Mouse (Mus musculus) right cerebral cortex, postnatal 10 days (tissue): ENCODE data around the gene Ear6.

Experiments used
- DNase-seq, 2 experiments: peaks; one replicate each; pipeline ENCODE4 v3.0.0; 2021; ENCODE audit warnings: low spot score in 2 of 2

Ear6 gene

GRCm38 (mm10) chr14:51893809-51894208 is 40.3 kb downstream of the Ear6 start:
- no peak for DNase-seq

GRCm38 (mm10) chr14:51895071-51895470 is 41.6 kb downstream of the Ear6 start:
- no peak for DNase-seq

- no peak for DNase-seq
These were observed 42.5 kb downstream of the Ear6 start for GRCm38 (mm10) chr14:51896019-51896418.

- no peak for DNase-seq
These were observed 43.2 kb downstream of the Ear6 start for GRCm38 (mm10) chr14:51896539-51897170.

- DNase-seq, result no peak
These were observed 45.9 kb downstream of the Ear6 start for GRCm38 (mm10) chr14:51899351-51899750.

GRCm38 (mm10) chr14:51902806-51903710 is 49.6 kb downstream of the Ear6 start:
- peak; percentile 59 to 86 for DNase-seq

GRCm38 (mm10) chr14:51903782-51904181 is 50.3 kb downstream of the Ear6 start:
- DNase-seq, result no peak
